Mouse (Mus musculus) lung, postnatal 0 days (tissue): ENCODE results near the gene Slc11a2.

Source experiments
- CTCF ChIP-seq: IDR thresholded peaks from 2 replicates; pipeline ENCODE4 v1.5.1; 2016; ENCODE audit warnings: antibody characterized with exemption, mild to moderate bottlenecking
- EP300 ChIP-seq: IDR thresholded peaks from 2 replicates; pipeline ENCODE4 v1.6.1; 2016; ENCODE audit warnings: antibody characterized with exemption, mild to moderate bottlenecking, control low read depth

- TF ChIP-seq CTCF, result no peak
- TF ChIP-seq EP300, result no peak
These were observed 22.0 kb upstream of the Slc11a2 start for GRCm38 (mm10) chr15:100446887-100447286.
